Mouse (Mus musculus) intestine, postnatal 0 days (tissue): ENCODE results near the gene 2610042L04Rik. TPM values are rescaled to one million over a fixed set of nuclear protein-coding genes. Genes with fewer than 3 reads are reported as not detected.
"Not testable (repeated sequence)": the region's sequence is repeated elsewhere in the genome, so short reads cannot be mapped to it uniquely, and the experiment has no call there.

Source experiments
- ATAC-seq: fragments of 200-750 bp; cut with Nextera tagmentation; 2 replicates; pipeline ENCODE4 v1.8.0; 2017; ENCODE audit warnings: mild to moderate bottlenecking, moderate TSS enrichment, moderate library complexity
- H3K27ac ChIP-seq: fragments of 300-500 bp; sonication (generic); 2 replicates; pipeline ENCODE4 v1.5.1; 2014; ENCODE audit warnings: mild to moderate bottlenecking, low read depth, low read length, moderate library complexity
- H3K27me3 ChIP-seq: fragments of 300-500 bp; sonication (generic); replicated peaks from 2 replicates; pipeline ENCODE4 v1.6.1; 2014; ENCODE audit warnings: low read length, mixed read lengths; ENCODE audit not compliant: control insufficient read depth, insufficient read depth
- H3K36me3 ChIP-seq: fragments of 300-500 bp; sonication (generic); 2 replicates; pipeline ENCODE4 v1.6.1; 2014; ENCODE audit warnings: mild to moderate bottlenecking, moderate library complexity; ENCODE audit not compliant: control insufficient read depth, insufficient read depth
- H3K4me1 ChIP-seq: fragments of 300-500 bp; sonication (generic); replicated peaks from 2 replicates; pipeline ENCODE4 v1.6.1; 2014; ENCODE audit warnings: antibody characterized with exemption, low read length, mixed read lengths; ENCODE audit not compliant: control insufficient read depth, insufficient read depth
- H3K4me2 ChIP-seq: fragments of 300-500 bp; sonication (generic); replicated peaks from 2 replicates; pipeline ENCODE4 v1.6.1; 2014; ENCODE audit warnings: low read depth, mild to moderate bottlenecking, moderate library complexity
- H3K4me3 ChIP-seq: fragments of 300-500 bp; sonication (generic); 2 replicates; pipeline ENCODE4 v1.5.1; 2014; ENCODE audit warnings: low read depth, low read length
- H3K9ac ChIP-seq: fragments of 300-500 bp; sonication (generic); 2 replicates; pipeline ENCODE4 v1.6.1; 2014; ENCODE audit warnings: mild to moderate bottlenecking, low read depth, low read length
- H3K9me3 ChIP-seq: fragments of 300-500 bp; sonication (generic); 2 replicates; pipeline ENCODE4 v1.6.1; 2016; ENCODE audit warnings: mixed run types; ENCODE audit not compliant: control insufficient read depth
- WGBS: fragments of 180-500 bp; shearing (Covaris S2); extraction: QIAGEN DNeasy Blood & Tissue Kit; methylation state at CpG from one replicate; pipeline ENCODE4 v1.1.7; 2014; 5-methylcytosine and 5-hydroxymethylcytosine counted together
- polyA plus RNA-seq: library from polyadenylated mRNA; unstranded; fragments of >200 nt; fragmentation: Nextera tagmentation; extraction: Ambion mirVana; gene quantifications from 2 replicates; pipeline ENCODE4 v1.2.1, GENCODE M21; 2015

2610042L04Rik gene
- polyA plus RNA-seq, 1 experiment from 2014 or later: not detected

DNA sequence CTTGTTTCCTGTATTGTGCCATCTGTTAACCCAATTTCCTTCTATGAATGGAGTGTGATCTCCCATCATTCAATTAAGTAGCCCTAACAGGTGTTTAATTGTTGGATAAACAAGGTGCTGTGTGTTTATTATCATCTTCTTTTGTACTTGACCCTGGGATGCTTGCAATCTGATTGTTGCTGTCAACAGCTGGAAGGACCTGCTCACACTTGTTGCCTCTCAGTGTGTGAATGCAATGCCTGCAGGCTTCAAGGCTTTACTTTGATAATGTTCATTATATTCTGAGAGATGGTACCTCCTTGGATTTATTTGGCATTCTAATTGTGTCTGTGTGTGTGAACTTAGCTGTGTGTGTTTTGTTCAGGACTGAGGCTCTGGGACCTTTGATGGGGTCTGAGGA, 64.1 kb downstream of the 2610042L04Rik start:
- not testable (repeated sequence) for H3K36me3 ChIP-seq, H3K4me1 ChIP-seq, H3K27me3 ChIP-seq, H3K4me3 ChIP-seq, ATAC-seq, H3K9me3 ChIP-seq, H3K4me2 ChIP-seq, H3K27ac ChIP-seq, H3K9ac ChIP-seq

DNA sequence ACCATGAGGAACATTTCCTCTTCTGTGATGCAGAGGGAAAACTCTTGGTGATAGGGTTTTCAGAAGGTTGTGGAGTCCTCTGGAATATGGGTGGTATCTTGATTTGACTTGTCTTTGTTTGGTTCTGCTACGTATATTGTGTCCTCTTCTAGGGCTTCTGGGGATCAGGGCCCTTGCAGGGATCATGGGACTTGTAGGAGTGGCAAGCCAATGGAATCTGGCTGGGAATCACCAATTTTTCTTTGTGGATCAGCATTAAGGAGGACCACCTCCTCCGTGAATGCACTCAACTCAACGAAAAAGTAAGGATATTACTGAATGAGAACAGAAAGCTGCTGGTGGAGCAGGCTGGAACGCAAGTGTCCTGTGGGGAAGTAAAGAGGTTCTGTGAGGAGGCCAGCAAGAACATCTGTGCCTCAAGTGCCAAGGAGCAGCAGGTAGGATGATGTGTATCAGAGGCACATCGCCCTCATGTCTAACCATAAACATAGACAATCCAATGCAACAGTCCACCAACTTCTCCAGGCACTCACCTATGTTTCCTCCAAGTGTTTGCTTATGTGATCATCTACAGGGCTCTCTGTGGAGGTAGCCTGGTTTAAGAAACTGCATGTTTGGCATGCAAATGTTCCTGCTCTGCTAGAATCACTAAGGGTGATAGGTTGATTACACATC, 65.7 kb downstream of the 2610042L04Rik start:
- H3K4me1 ChIP-seq, H3K9ac ChIP-seq, H3K4me2 ChIP-seq, ATAC-seq, H3K4me3 ChIP-seq, H3K9me3 ChIP-seq, H3K27ac ChIP-seq, H3K27me3 ChIP-seq, H3K36me3 ChIP-seq: not testable (repeated sequence)
- 80% methylated on average over 5 of the region's 5 CpGs for WGBS

DNA sequence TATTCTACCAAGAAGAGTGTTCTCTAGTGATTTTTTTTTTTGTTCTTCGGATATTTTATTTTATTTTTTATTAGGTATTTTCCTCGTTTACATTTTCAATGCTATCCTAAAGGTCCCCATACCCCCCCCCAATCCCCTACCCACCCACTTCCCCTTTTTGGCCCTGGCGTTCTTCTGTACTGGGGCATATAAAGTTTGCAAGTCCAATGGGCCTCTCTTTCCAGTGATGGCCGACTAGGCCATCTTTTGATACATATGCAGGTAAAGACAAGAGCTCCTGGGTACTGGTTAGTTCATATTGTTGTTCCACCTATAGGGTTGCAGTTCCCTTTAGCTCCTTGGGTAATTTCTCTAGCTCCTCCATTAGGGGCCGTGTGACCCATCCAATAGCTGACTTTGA, 66.7 kb downstream of the 2610042L04Rik start:
- H3K4me2 ChIP-seq, ATAC-seq, H3K9ac ChIP-seq, H3K36me3 ChIP-seq, H3K4me1 ChIP-seq, H3K9me3 ChIP-seq, H3K27me3 ChIP-seq, H3K4me3 ChIP-seq, H3K27ac ChIP-seq: not testable (repeated sequence)
- 65% methylated on average over 5 of the region's 5 CpGs for WGBS

DNA sequence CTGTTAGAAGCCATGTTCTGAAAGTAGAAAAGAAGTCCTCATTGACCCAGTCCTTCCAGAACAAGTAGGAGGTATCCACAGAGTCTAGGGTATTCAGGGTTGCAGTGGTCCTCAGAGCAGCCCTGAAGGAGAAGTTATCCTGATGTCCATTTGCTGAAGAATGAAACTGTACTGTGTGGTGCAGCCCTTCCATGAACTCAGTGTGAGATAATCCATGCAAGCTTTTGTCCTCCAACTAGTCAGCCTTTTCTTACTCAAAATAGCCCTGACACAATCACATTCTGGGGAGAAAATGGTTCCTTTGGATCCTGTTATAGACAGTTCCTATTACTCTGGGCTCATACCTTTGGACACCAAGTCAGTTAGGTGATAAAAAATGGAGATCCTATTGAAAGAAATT, 69.3 kb downstream of the 2610042L04Rik start:
- ATAC-seq, H3K27me3 ChIP-seq, H3K4me1 ChIP-seq, H3K4me3 ChIP-seq, H3K9me3 ChIP-seq, H3K4me2 ChIP-seq, H3K9ac ChIP-seq, H3K36me3 ChIP-seq, H3K27ac ChIP-seq: not testable (repeated sequence)

Other genes starting within 250 kb of the 2610042L04Rik start
- gene Gm8108, start 224.2 kb upstream of the 2610042L04Rik start, polyA plus RNA-seq: 0.26 and 0.31 TPM in 2 replicates
- not detected in 2 replicates for gene Gm3127, start 169.7 kb upstream of the 2610042L04Rik start, polyA plus RNA-seq
- 0.21 TPM in 1 of 2 replicates, not detected in the other for gene Gm2974, start 152.2 kb upstream of the 2610042L04Rik start, polyA plus RNA-seq
- gene Gm3138, start 85.1 kb upstream of the 2610042L04Rik start, polyA plus RNA-seq: not detected in 2 replicates
- gene Gm3149, start 17.5 kb upstream of the 2610042L04Rik start, polyA plus RNA-seq: not detected in 2 replicates
- not detected in 2 replicates for gene Gm3159, start 62.8 kb downstream of the 2610042L04Rik start, polyA plus RNA-seq
- gene Gm3164, start 80.7 kb downstream of the 2610042L04Rik start, polyA plus RNA-seq: 0.18 TPM in 1 of 2 replicates, not detected in the other
- gene Gm3173, start 96.2 kb downstream of the 2610042L04Rik start, polyA plus RNA-seq: not detected in 2 replicates
- gene Gm3182, start 147.0 kb downstream of the 2610042L04Rik start, polyA plus RNA-seq: not detected in 2 replicates
- not detected in 2 replicates for gene Gm3047, start 220.6 kb downstream of the 2610042L04Rik start, polyA plus RNA-seq